Mouse (Mus musculus): ENCODE measurements at regions not wholly inside any gene's neighbourhood (a gene's known extent, or its start where the extent isn't known, plus 50 kb on each side); places are given as distances from the start of the nearest gene placed in this dataset.

DNA sequence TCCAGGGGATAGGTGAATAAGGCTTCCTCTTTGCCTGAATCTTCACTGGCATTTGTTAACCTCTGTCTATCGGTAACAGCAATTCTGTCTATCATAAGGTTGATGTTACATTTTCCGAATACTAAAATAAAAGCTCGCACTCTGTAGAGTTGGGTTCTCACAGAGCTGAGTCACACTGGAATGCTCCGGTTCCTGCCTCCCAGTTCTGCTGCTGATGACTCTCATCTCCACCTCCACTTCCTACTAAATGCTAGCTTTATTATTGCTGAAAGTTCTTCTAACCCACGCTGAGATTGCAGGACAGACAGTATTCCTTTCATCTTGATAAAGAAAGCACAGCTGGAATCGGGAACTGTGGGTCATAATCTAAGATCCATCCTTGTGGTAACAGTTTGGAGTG is 65.5 kb upstream of the Ssr3 start:
- DNase-seq (ENCODE audit: low spot score) = no peak
- Histone ChIP-seq H3K4me1 (replicated peaks; ENCODE audit: control insufficient read depth, insufficient read depth, low read length) (no peaks in the 10 kb centered on the region), H3K9ac (ENCODE audit: low read depth, low read length) (no peak overlapping the region), H3K27me3 (ENCODE audit: control insufficient read depth, insufficient read depth, low read length) (no peaks in the 10 kb centered on the region), H3K4me2 (replicated peaks; ENCODE audit: low read depth, low read length) (no peak overlapping the region), H3K27ac (ENCODE audit: low read depth, low read length) (no peak overlapping the region), H3K4me3 (ENCODE audit: low read depth, low read length) (no peak overlapping the region), H3K9me3 (ENCODE audit: control insufficient read depth, low read length) (no peaks in the 10 kb centered on the region), H3K36me3 (ENCODE audit: control insufficient read depth, insufficient read depth, low read length) (no peaks in the 10 kb centered on the region)
- no peak for ATAC-seq (ENCODE audit: low FRiP score)
- WGBS = 83% methylated on average over 6 of the region's 6 CpGs

- Histone ChIP-seq H3K4me2 (replicated peaks; ENCODE audit: low read depth, low read length) (0 out of 2 replicates have a peak overlapping the region, but pooled peaks have one; percentile 1), H3K9ac (ENCODE audit: low read depth, low read length) (no peak overlapping the region; the same call in 1 of the 2 replicates), H3K27ac (ENCODE audit: low read depth, low read length) (peak overlapping the region; percentile 61), H3K4me3 (ENCODE audit: low read depth, low read length) (no peak overlapping the region), H3K27me3 (ENCODE audit: control insufficient read depth, insufficient read depth, low read length) (no peaks in the 10 kb centered on the region), H3K4me1 (replicated peaks; ENCODE audit: control insufficient read depth, insufficient read depth, low read length) (no peaks in the 10 kb centered on the region), H3K9me3 (ENCODE audit: control insufficient read depth, low read length) (no peaks in the 10 kb centered on the region), H3K36me3 (ENCODE audit: control insufficient read depth, insufficient read depth, low read length) (no peaks in the 10 kb centered on the region)
- WGBS = 48% methylated on average over 14 of the region's 14 CpGs
- DNase-seq (ENCODE audit: low spot score) = peak; percentile 56
- peak; percentile 94 for ATAC-seq (ENCODE audit: low FRiP score)
Observed at GRCm38 (mm10) chr3:65455597-65456284, 63.3 kb upstream of the Ssr3 start.

DNA sequence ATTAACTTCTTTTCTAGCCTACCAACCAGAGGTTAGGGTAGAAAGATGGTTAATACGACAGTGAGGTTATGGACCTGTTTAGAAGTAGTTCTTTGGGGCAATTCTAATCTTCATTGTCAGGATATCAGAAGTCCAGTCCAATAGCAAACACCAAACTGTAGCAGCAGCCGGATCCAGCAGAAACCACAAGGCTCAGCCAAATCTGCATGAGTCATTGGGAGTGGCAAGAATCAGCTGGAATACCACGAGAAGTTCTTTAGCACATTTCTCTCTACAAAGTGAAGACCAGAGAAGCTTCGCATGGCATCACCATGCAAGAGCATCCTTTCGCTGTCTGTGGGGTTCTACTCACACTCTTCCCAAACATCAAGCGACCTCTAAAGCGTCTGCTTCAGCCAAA is 61.9 kb upstream of the Ssr3 start:
- Histone ChIP-seq H3K9me3 (ENCODE audit: control insufficient read depth, low read length) (no peaks in the 10 kb centered on the region), H3K27ac (ENCODE audit: low read depth, low read length) (no peak overlapping the region), H3K9ac (ENCODE audit: low read depth, low read length) (no peak overlapping the region), H3K4me3 (ENCODE audit: low read depth, low read length) (no peak overlapping the region), H3K27me3 (ENCODE audit: control insufficient read depth, insufficient read depth, low read length) (no peaks in the 10 kb centered on the region), H3K4me2 (replicated peaks; ENCODE audit: low read depth, low read length) (no peak overlapping the region), H3K4me1 (replicated peaks; ENCODE audit: control insufficient read depth, insufficient read depth, low read length) (no peaks in the 10 kb centered on the region), H3K36me3 (ENCODE audit: control insufficient read depth, insufficient read depth, low read length) (no peaks in the 10 kb centered on the region)
- no peak for ATAC-seq (ENCODE audit: low FRiP score)
- DNase-seq (ENCODE audit: low spot score) = no peak
- 90% methylated on average over 7 of the region's 7 CpGs for WGBS

GRCm38 (mm10) chr3:65449176-65449575 is 56.8 kb upstream of the Ssr3 start:
- ATAC-seq (ENCODE audit: low FRiP score) (no peak), DNase-seq (ENCODE audit: low spot score) (no peak)
- Histone ChIP-seq H3K4me3 (ENCODE audit: low read depth, low read length) (no peak overlapping the region), H3K27ac (ENCODE audit: low read depth, low read length) (no peak overlapping the region), H3K27me3 (ENCODE audit: control insufficient read depth, insufficient read depth, low read length) (no peaks in the 10 kb centered on the region), H3K4me2 (replicated peaks; ENCODE audit: low read depth, low read length) (no peak overlapping the region), H3K9ac (ENCODE audit: low read depth, low read length) (no peak overlapping the region), H3K36me3 (ENCODE audit: control insufficient read depth, insufficient read depth, low read length) (no peaks in the 10 kb centered on the region), H3K4me1 (replicated peaks; ENCODE audit: control insufficient read depth, insufficient read depth, low read length) (no peaks in the 10 kb centered on the region), H3K9me3 (ENCODE audit: control insufficient read depth, low read length) (no peaks in the 10 kb centered on the region)
- WGBS = 96% methylated on average over 1 of the region's 1 CpGs

- Histone ChIP-seq H3K27me3 (ENCODE audit: control insufficient read depth, insufficient read depth, low read length) (no peaks in the 10 kb centered on the region), H3K9me3 (ENCODE audit: control insufficient read depth, low read length) (no peaks in the 10 kb centered on the region), H3K36me3 (ENCODE audit: control insufficient read depth, insufficient read depth, low read length) (no peaks in the 10 kb centered on the region), H3K4me2 (replicated peaks; ENCODE audit: low read depth, low read length) (no peak overlapping the region), H3K27ac (ENCODE audit: low read depth, low read length) (no peak overlapping the region), H3K4me1 (replicated peaks; ENCODE audit: control insufficient read depth, insufficient read depth, low read length) (peaks cover 4% of the 10 kb centered on the region; the same call in 1 of the 2 replicates), H3K9ac (ENCODE audit: low read depth, low read length) (no peak overlapping the region), H3K4me3 (ENCODE audit: low read depth, low read length) (no peak overlapping the region)
- 62% methylated on average over 1 of the region's 1 CpGs for WGBS
- DNase-seq (ENCODE audit: low spot score) (no peak), ATAC-seq (ENCODE audit: low FRiP score) (no peak)
Observed at GRCm38 (mm10) chr3:65443701-65444100, 51.3 kb upstream of the Ssr3 start.

- H3K27me3 ChIP-seq (ENCODE audit: control insufficient read depth, insufficient read depth, low read length) = no peaks in the 10 kb centered on the region
- ATAC-seq (ENCODE audit: low FRiP score) (no peak), DNase-seq (ENCODE audit: low spot score) (no peak)
- H3K4me2 ChIP-seq (replicated peaks; ENCODE audit: low read depth, low read length) = no peak overlapping the region
- H3K4me1 ChIP-seq (replicated peaks; ENCODE audit: control insufficient read depth, insufficient read depth, low read length) = peaks cover 4% of the 10 kb centered on the region; the same call in 1 of the 2 replicates
- no peaks in the 10 kb centered on the region for H3K36me3 ChIP-seq (ENCODE audit: control insufficient read depth, insufficient read depth, low read length)
- no peak overlapping the region for H3K9ac ChIP-seq (ENCODE audit: low read depth, low read length)
- WGBS = 78% methylated on average over 8 of the region's 8 CpGs
- H3K4me3 ChIP-seq (ENCODE audit: low read depth, low read length) = no peak overlapping the region
- H3K27ac ChIP-seq (ENCODE audit: low read depth, low read length) = no peak overlapping the region
- H3K9me3 ChIP-seq (ENCODE audit: control insufficient read depth, low read length) = no peaks in the 10 kb centered on the region
Observed at GRCm38 (mm10) chr3:65442946-65443345, 50.5 kb upstream of the Ssr3 start.

GRCm38 (mm10) chr3:65442269-65442668 is 49.8 kb upstream of the Ssr3 start:
- no peak overlapping the region for H3K27ac ChIP-seq (ENCODE audit: low read depth, low read length)
- H3K9ac ChIP-seq (ENCODE audit: low read depth, low read length) = no peak overlapping the region
- no peaks in the 10 kb centered on the region for H3K36me3 ChIP-seq (ENCODE audit: control insufficient read depth, insufficient read depth, low read length)
- H3K9me3 ChIP-seq (ENCODE audit: control insufficient read depth, low read length) = no peaks in the 10 kb centered on the region
- WGBS = 78% methylated on average over 4 of the region's 4 CpGs
- ATAC-seq (ENCODE audit: low FRiP score) (no peak), DNase-seq (ENCODE audit: low spot score) (no peak)
- H3K27me3 ChIP-seq (ENCODE audit: control insufficient read depth, insufficient read depth, low read length) = no peaks in the 10 kb centered on the region
- no peak overlapping the region for H3K4me3 ChIP-seq (ENCODE audit: low read depth, low read length)
- H3K4me1 ChIP-seq (replicated peaks; ENCODE audit: control insufficient read depth, insufficient read depth, low read length) = peaks cover 4% of the 10 kb centered on the region; the same call in 1 of the 2 replicates
- no peak overlapping the region for H3K4me2 ChIP-seq (replicated peaks; ENCODE audit: low read depth, low read length)

All from hindbrain, embryonic 11.5 days (tissue).